Mouse (Mus musculus) ES-Bruce4 (cell line): ENCODE results near the gene Zfyve21. TPM values are rescaled to one million over a fixed set of nuclear protein-coding genes. Genes with fewer than 3 reads are reported as not detected.

Experiments
- H3K27ac ChIP-seq: 2 replicates; pipeline ENCODE4 v1.5.1; 2012; ENCODE audit warnings: low read length, inconsistent platforms; ENCODE audit not compliant: insufficient read depth
- H3K27me3 ChIP-seq: 2 replicates; pipeline ENCODE4 v1.6.1; 2012; ENCODE audit warnings: mild to moderate bottlenecking, low read length, inconsistent platforms; ENCODE audit not compliant: control insufficient read depth, poor library complexity, insufficient read depth, severe bottlenecking
- H3K36me3 ChIP-seq: 2 replicates; pipeline ENCODE4 v1.6.1; 2012; ENCODE audit warnings: inconsistent platforms, mild to moderate bottlenecking, low read length, moderate library complexity; ENCODE audit not compliant: control insufficient read depth, poor library complexity, insufficient read depth, severe bottlenecking
- H3K4me1 ChIP-seq: one replicate; pipeline ENCODE4 v1.8.1; 2011; ENCODE audit warnings: low read length; ENCODE audit not compliant: control insufficient read depth, insufficient read depth
- H3K4me3 ChIP-seq: 2 replicates; pipeline ENCODE4 v1.5.1; 2011; ENCODE audit warnings: low read depth, mild to moderate bottlenecking, low read length
- H3K9ac ChIP-seq: 2 replicates; pipeline ENCODE4 v1.6.1; 2012; ENCODE audit warnings: low read depth, mild to moderate bottlenecking, inconsistent platforms; ENCODE audit not compliant: poor library complexity, severe bottlenecking
- H3K9me3 ChIP-seq: replicated peaks from 2 replicates; pipeline ENCODE4 v1.6.1; 2012; ENCODE audit warnings: mild to moderate bottlenecking, low read length, inconsistent platforms; ENCODE audit not compliant: control insufficient read depth, poor library complexity, insufficient read depth, severe bottlenecking
- CTCF ChIP-seq: IDR thresholded peaks from one replicate; pipeline ENCODE4 v1.8.1; 2011; ENCODE audit warnings: low read depth, low read length
- EP300 ChIP-seq: IDR thresholded peaks from 2 replicates; pipeline ENCODE4 v1.6.1; 2011; ENCODE audit warnings: low read depth, low read length; ENCODE audit not compliant: insufficient read depth
- POLR2A ChIP-seq: IDR thresholded peaks from one replicate; pipeline ENCODE4 v1.8.1; 2011; ENCODE audit warnings: low read length; ENCODE audit not compliant: insufficient read depth
- polyA plus RNA-seq: library from polyadenylated mRNA; stranded (reverse); fragments of >200 nt; gene quantifications from 2 replicates; pipeline ENCODE4 v1.2.4, GENCODE M21; 2011; ENCODE audit warnings: low read depth; ENCODE audit not compliant: missing spikeins, insufficient read depth, insufficient read length

Zfyve21 gene
- polyA plus RNA-seq, 1 experiment = 36.0 TPM

DNA sequence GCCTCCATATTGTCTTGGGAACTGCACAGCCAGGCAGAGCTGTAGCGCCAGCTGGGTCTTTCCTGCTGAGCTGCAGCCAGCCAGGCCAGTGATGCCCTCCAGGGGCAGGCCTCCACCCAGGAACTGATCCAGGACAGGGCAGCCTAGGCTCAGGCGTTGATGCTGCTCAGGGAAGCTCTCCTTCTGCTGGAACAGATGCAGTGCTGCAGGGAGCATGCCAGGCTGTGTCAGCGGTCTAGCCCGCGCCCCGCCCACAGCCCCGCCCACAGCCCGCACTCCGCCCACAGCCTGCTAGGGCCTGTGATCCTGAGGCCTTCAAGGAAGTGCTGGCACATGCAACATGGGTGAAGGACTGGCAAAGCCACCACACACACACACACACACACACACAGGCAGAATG lies 4.2 kb upstream of the Zfyve21 start:
- Histone ChIP-seq H3K4me1 (no peaks in the 10 kb centered on the region), H3K27ac (no peak overlapping the region), H3K9ac (no peak overlapping the region), H3K4me3 (no peak overlapping the region), H3K36me3 (no peaks in the 10 kb centered on the region), H3K27me3 (no peaks in the 10 kb centered on the region), H3K9me3 (no peaks in the 10 kb centered on the region)
- no peak for TF ChIP-seq POLR2A
- TF ChIP-seq CTCF = no peak
- no peak for TF ChIP-seq EP300

DNA sequence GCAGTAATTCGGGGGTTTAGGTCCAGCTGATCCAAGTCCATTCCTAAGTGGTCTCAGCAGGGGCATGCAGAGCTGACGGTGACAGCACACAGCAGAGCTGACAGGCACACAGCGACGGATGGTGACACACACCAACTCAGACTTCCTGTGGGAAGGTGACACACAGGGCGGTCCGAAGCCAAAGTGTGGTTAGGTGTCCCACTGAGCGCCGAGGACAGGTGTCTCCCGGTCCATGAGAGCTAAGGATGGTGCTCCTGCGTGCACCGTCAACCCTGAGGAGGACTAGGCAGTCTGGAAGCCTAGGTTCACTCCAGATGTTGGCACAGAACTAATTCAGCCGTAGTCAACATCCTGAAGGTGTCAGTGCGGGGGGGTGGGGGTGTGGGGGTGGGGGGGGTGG lies 1.9 kb upstream of the Zfyve21 start:
- Histone ChIP-seq H3K36me3 (no peaks in the 10 kb centered on the region), H3K9ac (no peak overlapping the region), H3K4me3 (no peak overlapping the region), H3K9me3 (no peaks in the 10 kb centered on the region), H3K27me3 (no peaks in the 10 kb centered on the region), H3K27ac (no peak overlapping the region), H3K4me1 (no peaks in the 10 kb centered on the region)
- TF ChIP-seq CTCF (no peak), POLR2A (no peak), EP300 (no peak)

DNA sequence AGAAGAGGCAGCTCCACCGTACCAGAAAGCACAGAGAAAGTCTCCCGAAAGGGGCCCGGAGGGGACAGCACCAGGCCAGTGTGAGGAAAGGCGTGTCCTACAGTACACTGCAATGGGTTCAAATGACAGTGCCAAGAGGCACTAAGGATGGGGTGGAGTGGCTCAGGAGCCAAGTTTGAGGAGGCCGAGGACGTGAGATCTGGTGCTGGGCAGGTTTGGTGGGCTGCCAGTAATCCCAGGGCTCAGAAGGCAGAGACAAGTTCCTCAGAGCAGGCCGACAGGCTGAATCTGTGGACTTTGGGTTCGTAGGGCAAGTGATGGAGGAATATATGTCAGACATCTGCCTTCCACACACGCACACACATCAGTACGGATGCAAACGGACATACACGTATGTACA lies 1.4 kb upstream of the Zfyve21 start:
- Histone ChIP-seq H3K9me3 (no peaks in the 10 kb centered on the region), H3K27ac (no peak overlapping the region)

GRCm38 (mm10) chr12:111813111-111813765 lies 732 bp upstream of the Zfyve21 start:
- Histone ChIP-seq H3K36me3 (no peaks in the 10 kb centered on the region), H3K9ac (peak overlapping the region; percentile 67), H3K4me1 (no peaks in the 10 kb centered on the region), H3K4me3 (peak overlapping the region; percentile 92), H3K27ac (no peak overlapping the region), H3K27me3 (no peaks in the 10 kb centered on the region), H3K9me3 (no peaks in the 10 kb centered on the region)
- no peak for TF ChIP-seq POLR2A
- no peak for TF ChIP-seq EP300
- TF ChIP-seq CTCF = no peak

More for the DNA sequence above, 1.4 kb upstream of the Zfyve21 start:
- H3K27me3 ChIP-seq = no peaks in the 10 kb centered on the region
- peak overlapping the region; percentile 92 for H3K4me3 ChIP-seq
- no peak for TF ChIP-seq CTCF
- no peak for TF ChIP-seq EP300
- no peak for TF ChIP-seq POLR2A
- no peaks in the 10 kb centered on the region for H3K36me3 ChIP-seq
- peak overlapping the region; percentile 67; the same call in 1 of the 2 replicates for H3K9ac ChIP-seq
- H3K4me1 ChIP-seq = no peaks in the 10 kb centered on the region

GRCm38 (mm10) chr12:111814769-111815762 lies 1.1 kb downstream of the Zfyve21 start:
- H3K9ac ChIP-seq = peak overlapping the region; percentile 89
- peak overlapping the region; percentile 87 for H3K4me3 ChIP-seq
- H3K4me1 ChIP-seq = no peaks in the 10 kb centered on the region
- no peak overlapping the region for H3K27ac ChIP-seq
- no peaks in the 10 kb centered on the region for H3K9me3 ChIP-seq
- H3K27me3 ChIP-seq = no peaks in the 10 kb centered on the region
- H3K36me3 ChIP-seq = no peaks in the 10 kb centered on the region
- TF ChIP-seq EP300 = no peak
- TF ChIP-seq CTCF = no peak
- TF ChIP-seq POLR2A = no peak
